Mouse (Mus musculus) CD4-positive, CD25-positive, alpha-beta regulatory T cell, adult 4 months (primary cell): Measurements from ENCODE around the gene Creg1. TPM values are rescaled to one million over a fixed set of nuclear protein-coding genes. Genes with fewer than 3 reads are reported as not detected.

Experiments
- polyA plus RNA-seq, 2 experiments: library from polyadenylated mRNA; unstranded; fragments of 100-300 nt; shearing (Covaris generic); gene quantifications; one replicate each; pipeline ENCODE4 v1.2.1; 2017

Gene Creg1
- polyA plus RNA-seq, 2 experiments from 2014 or later: 17.4 to 25.9 TPM

Other genes with a start within 250 kb of the Creg1 start
- gene Mpzl1, start 129.2 kb upstream of the Creg1 start, polyA plus RNA-seq: under 1 TPM; 0.15 to 0.92 TPM
- 100 to 1,000 TPM; 114 to 159 TPM for gene Rcsd1, start 54.0 kb upstream of the Creg1 start, polyA plus RNA-seq
- gene Cd247, start 24.9 kb downstream of the Creg1 start, polyA plus RNA-seq: 100 to 1,000 TPM; 443 to 540 TPM
- 10 to 100 TPM; 53.6 to 55.3 TPM for gene Pou2f1, start 238.9 kb downstream of the Creg1 start, polyA plus RNA-seq